Mouse (Mus musculus) C2C12 (cell line): ENCODE results near the gene Mitf. TPM values are rescaled to one million over a fixed set of nuclear protein-coding genes. Genes with fewer than 3 reads are reported as not detected.
A peak's percentile ranks its signal among the peaks of the same experiment; 100 is the strongest.

Source experiments
- H3K27me3 ChIP-seq: one replicate; pipeline ENCODE4 v1.6.1; 2011; ENCODE audit not compliant: control insufficient read depth, insufficient read depth, insufficient read length
- H3K36me3 ChIP-seq: one replicate; pipeline ENCODE4 v1.6.1; 2011; ENCODE audit not compliant: control insufficient read depth, insufficient read depth
- H3K4me3 ChIP-seq: one replicate; pipeline ENCODE4 v1.5.1; 2011; ENCODE audit warnings: mild to moderate bottlenecking, control low read depth; ENCODE audit not compliant: poor library complexity, insufficient read depth, severe bottlenecking
- H3K79me2 ChIP-seq: one replicate; pipeline ENCODE4 v1.6.1; 2011; ENCODE audit not compliant: control insufficient read depth, insufficient read depth
- H3K79me3 ChIP-seq: one replicate; pipeline ENCODE4 v1.6.1; 2011; ENCODE audit warnings: low read depth, control low read depth
- H3ac ChIP-seq: one replicate; pipeline ENCODE3; 2011; ENCODE audit warnings: low read depth; ENCODE audit not compliant: control insufficient read depth, insufficient read length
- CEBPB ChIP-seq: IDR thresholded peaks from one replicate; pipeline ENCODE4 v1.6.1; 2011; ENCODE audit warnings: low read depth, mild to moderate bottlenecking, control low read depth, moderate library complexity
- CTCF ChIP-seq: IDR thresholded peaks from one replicate; pipeline ENCODE4 v1.5.1; 2011; ENCODE audit not compliant: control insufficient read depth, insufficient read depth, insufficient read length
- FOSL1 ChIP-seq: IDR thresholded peaks from one replicate; pipeline ENCODE4 v1.8.0; 2011; ENCODE audit warnings: mild to moderate bottlenecking, low read length; ENCODE audit not compliant: poor library complexity, insufficient read depth, severe bottlenecking
- MAX ChIP-seq: IDR thresholded peaks from one replicate; pipeline ENCODE4 v1.6.1; 2011; ENCODE audit warnings: mild to moderate bottlenecking, control low read depth
- MYOD1 ChIP-seq: IDR thresholded peaks from one replicate; pipeline ENCODE4 v1.6.1; 2011; ENCODE audit warnings: low read depth; ENCODE audit not compliant: control insufficient read depth, insufficient read length
- MYOG ChIP-seq: IDR thresholded peaks from one replicate; pipeline ENCODE4 v1.6.1; 2011; ENCODE audit not compliant: control insufficient read depth, insufficient read length; ENCODE audit errors: extremely low read depth
- USF1 ChIP-seq: IDR thresholded peaks from one replicate; pipeline ENCODE4 v1.6.1; 2011; ENCODE audit warnings: low read depth, mild to moderate bottlenecking, control low read depth, moderate library complexity
- polyA plus RNA-seq: library from polyadenylated mRNA; unstranded; fragments of >200 nt; fragmentation: generic; extraction: Trizol; gene quantifications from one replicate; pipeline ENCODE4 v1.2.1, GENCODE M21; 2012; ENCODE audit warnings: missing spikeins

Gene Mitf
- polyA plus RNA-seq, 1 experiment: 0.70 TPM

- Histone ChIP-seq H3K27me3 (no peaks in the 10 kb centered on the region), H3K4me3 (no peak overlapping the region), H3K79me3 (no peaks in the 10 kb centered on the region), H3ac (no peak overlapping the region), H3K79me2 (no peaks in the 10 kb centered on the region), H3K36me3 (no peaks in the 10 kb centered on the region)
- TF ChIP-seq USF1: no peak
- TF ChIP-seq MYOD1: peak; percentile 50
- TF ChIP-seq MAX: peak; percentile 90
- TF ChIP-seq CEBPB: no peak
- no peak for TF ChIP-seq CTCF
- TF ChIP-seq MYOG: no peak
- TF ChIP-seq FOSL1: peak; percentile 87
Observed at GRCm38 (mm10) chr6:97952845-97953244, 146.0 kb downstream of the Mitf start.

GRCm38 (mm10) chr6:97956121-97956520 lies 149.3 kb downstream of the Mitf start:
- H3K36me3 ChIP-seq: no peaks in the 10 kb centered on the region
- no peak overlapping the region for H3ac ChIP-seq
- H3K4me3 ChIP-seq: no peak overlapping the region
- no peaks in the 10 kb centered on the region for H3K79me2 ChIP-seq
- H3K79me3 ChIP-seq: no peaks in the 10 kb centered on the region
- TF ChIP-seq CTCF (no peak), MYOG (no peak), FOSL1 (no peak), MAX (no peak), CEBPB (no peak)
- no peaks in the 10 kb centered on the region for H3K27me3 ChIP-seq

DNA sequence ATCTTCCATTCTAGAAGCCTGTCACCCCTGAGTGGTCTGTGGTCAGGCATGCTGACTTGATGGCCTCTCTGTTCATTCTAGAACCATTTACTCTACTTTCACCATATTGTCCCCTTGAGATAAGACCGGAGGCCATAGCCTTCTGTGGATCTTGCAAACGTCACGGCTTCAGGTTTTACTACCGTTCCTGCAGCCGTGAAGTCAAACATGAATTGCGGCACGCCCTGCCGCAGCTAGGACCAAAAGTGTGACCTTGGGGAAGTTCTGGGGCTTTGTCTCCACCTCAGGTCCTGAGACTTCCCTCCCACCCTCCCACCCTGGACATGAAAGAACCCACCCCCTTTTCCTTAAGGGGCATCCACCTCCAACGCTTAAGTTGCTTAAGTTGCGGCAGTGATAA lies 149.8 kb downstream of the Mitf start:
- Histone ChIP-seq H3K79me2 (no peaks in the 10 kb centered on the region), H3K27me3 (no peaks in the 10 kb centered on the region), H3K4me3 (no peak overlapping the region), H3K36me3 (no peaks in the 10 kb centered on the region), H3K79me3 (no peaks in the 10 kb centered on the region), H3ac (no peak overlapping the region)
- no peak for TF ChIP-seq MYOD1
- no peak for TF ChIP-seq MAX
- no peak for TF ChIP-seq CTCF
- no peak for TF ChIP-seq FOSL1
- no peak for TF ChIP-seq CEBPB
- no peak for TF ChIP-seq MYOG
- TF ChIP-seq USF1: no peak

- Histone ChIP-seq H3ac (no peak overlapping the region), H3K79me2 (no peaks in the 10 kb centered on the region)
- no peak for TF ChIP-seq MYOG
Observed at GRCm38 (mm10) chr6:97958276-97958675, 151.4 kb downstream of the Mitf start.

DNA sequence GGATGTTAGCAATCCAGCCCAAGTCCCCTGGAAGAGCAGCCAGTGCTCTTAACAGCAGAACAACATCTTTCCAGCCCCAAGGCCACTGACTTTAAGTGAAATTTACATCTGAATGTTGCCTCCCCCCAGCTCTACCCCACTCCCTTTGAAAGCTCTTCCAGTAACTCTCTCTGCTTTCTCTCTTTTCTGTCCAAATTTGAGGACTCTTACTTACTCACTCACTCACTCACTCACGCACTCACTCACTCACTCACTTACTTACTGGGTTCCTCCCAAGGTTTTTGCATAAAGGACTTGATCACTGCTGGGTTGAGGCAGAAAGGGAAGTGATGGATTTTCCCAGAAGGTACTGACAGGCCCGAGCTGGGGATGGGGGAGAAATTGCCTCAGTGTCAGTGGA lies 154.9 kb downstream of the Mitf start:
- Histone ChIP-seq H3K4me3 (no peak overlapping the region), H3K36me3 (no peaks in the 10 kb centered on the region), H3K79me2 (no peaks in the 10 kb centered on the region), H3ac (no peak overlapping the region), H3K27me3 (no peaks in the 10 kb centered on the region), H3K79me3 (no peaks in the 10 kb centered on the region)
- TF ChIP-seq USF1 (no peak), CEBPB (no peak)

More at GRCm38 (mm10) chr6:97958276-97958675, 151.4 kb downstream of the Mitf start:
- H3K27me3 ChIP-seq: no peaks in the 10 kb centered on the region
- H3K4me3 ChIP-seq: no peak overlapping the region
- no peaks in the 10 kb centered on the region for H3K36me3 ChIP-seq
- no peaks in the 10 kb centered on the region for H3K79me3 ChIP-seq

DNA sequence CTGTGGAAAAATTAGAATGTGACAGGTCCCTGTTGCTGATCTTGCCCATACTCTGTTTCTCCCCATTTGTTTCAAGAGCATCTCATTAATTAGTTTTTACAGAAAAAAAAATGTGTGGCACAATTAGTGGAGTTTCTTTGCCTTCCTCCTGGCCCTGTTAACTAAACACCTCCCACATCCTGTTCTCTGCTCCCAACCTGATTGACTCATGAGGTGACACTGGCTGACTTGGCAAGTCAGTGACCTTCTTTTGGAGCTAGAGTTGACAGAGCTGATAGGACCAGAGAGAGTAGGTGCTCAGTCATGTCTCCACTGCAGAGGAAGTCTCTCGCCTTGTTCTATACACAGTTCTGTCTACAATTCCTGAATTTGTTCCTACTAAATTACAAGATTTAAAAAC lies 155.5 kb downstream of the Mitf start:
- no peak overlapping the region for H3ac ChIP-seq
- H3K4me3 ChIP-seq: no peak overlapping the region
- H3K79me2 ChIP-seq: no peaks in the 10 kb centered on the region
- no peaks in the 10 kb centered on the region for H3K79me3 ChIP-seq
- H3K27me3 ChIP-seq: no peaks in the 10 kb centered on the region
- TF ChIP-seq USF1 (no peak), CTCF (no peak), MYOG (no peak), FOSL1 (no peak), MYOD1 (no peak), CEBPB (no peak), MAX (no peak)
- H3K36me3 ChIP-seq: no peaks in the 10 kb centered on the region
